Mouse (Mus musculus) hindbrain, embryonic 14.5 days (tissue): ENCODE measurements at regions not wholly inside any gene's neighbourhood (a gene's known extent, or its start where the extent isn't known, plus 50 kb on each side); places are given as distances from the start of the nearest gene placed in this dataset.

Experiments used
- ATAC-seq: fragments of 200-750 bp; cut with Nextera tagmentation; 2 replicates; pipeline ENCODE4 v1.8.0; 2017; ENCODE audit warnings: moderate number of reproducible peaks, mild to moderate bottlenecking, moderate TSS enrichment, moderate library complexity; ENCODE audit not compliant: low FRiP score
- DNase-seq: peaks from one replicate; pipeline ENCODE4 v3.0.0-alpha.2; 2015; ENCODE audit warnings: low spot score
- H3K27ac ChIP-seq: fragments of 300-500 bp; sonication (generic); 2 replicates; pipeline ENCODE4 v1.5.1; 2014; ENCODE audit warnings: mild to moderate bottlenecking, moderate library complexity
- H3K27me3 ChIP-seq: fragments of 300-500 bp; sonication (generic); 2 replicates; pipeline ENCODE4 v1.6.1; 2014; ENCODE audit warnings: mild to moderate bottlenecking, low read length, mixed read lengths; ENCODE audit not compliant: control insufficient read depth, insufficient read depth
- H3K36me3 ChIP-seq: fragments of 300-500 bp; sonication (generic); replicated peaks from 2 replicates; pipeline ENCODE4 v1.6.1; 2014; ENCODE audit not compliant: control insufficient read depth, insufficient read depth
- H3K4me1 ChIP-seq: fragments of 300-500 bp; sonication (generic); replicated peaks from 2 replicates; pipeline ENCODE4 v1.6.1; 2014; ENCODE audit warnings: antibody characterized with exemption, low read length, mixed read lengths; ENCODE audit not compliant: control insufficient read depth, insufficient read depth
- H3K4me2 ChIP-seq: fragments of 300-500 bp; sonication (generic); replicated peaks from 2 replicates; pipeline ENCODE4 v1.6.1; 2014; ENCODE audit warnings: mild to moderate bottlenecking, moderate library complexity
- H3K4me3 ChIP-seq: fragments of 300-500 bp; sonication (generic); replicated peaks from 2 replicates; pipeline ENCODE4 v1.5.1; 2014; ENCODE audit warnings: mild to moderate bottlenecking, low read length
- H3K9ac ChIP-seq: fragments of 300-500 bp; sonication (generic); 2 replicates; pipeline ENCODE4 v1.6.1; 2014
- H3K9me3 ChIP-seq: fragments of 300-500 bp; sonication (generic); 2 replicates; pipeline ENCODE4 v1.6.1; 2016; ENCODE audit warnings: low read length; ENCODE audit not compliant: control insufficient read depth
- WGBS: fragments of 180-500 bp; shearing (Covaris S2); extraction: QIAGEN DNeasy Blood & Tissue Kit; methylation state at CpG from one replicate; pipeline ENCODE4 v1.1.7; 2014; 5-methylcytosine and 5-hydroxymethylcytosine counted together

DNA sequence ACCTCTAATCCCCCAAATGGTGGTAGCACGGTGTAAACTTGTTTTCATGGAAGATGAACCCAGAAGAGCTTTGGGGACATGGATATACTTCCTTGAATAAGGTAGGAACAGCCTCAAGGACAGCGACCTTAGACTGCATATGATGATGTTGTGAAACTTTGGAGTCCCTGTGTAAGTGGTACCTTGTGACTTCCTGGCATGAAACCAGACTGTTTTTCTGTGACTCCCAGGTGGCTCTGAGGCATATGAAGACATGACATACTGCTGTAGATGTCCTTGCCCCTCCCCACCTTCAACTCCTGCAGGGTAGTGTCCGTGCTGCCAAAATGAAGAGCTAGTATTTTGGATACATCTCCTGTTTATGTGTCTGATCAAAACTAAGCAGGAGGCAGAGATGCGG, 138.1 kb downstream of the Sox9 start:
- no peak overlapping the region for H3K9ac ChIP-seq
- WGBS, result 92% methylated on average over 4 of the region's 4 CpGs
- no peak overlapping the region for H3K27ac ChIP-seq
- DNase-seq (no peak), ATAC-seq (no peak)
- H3K4me2 ChIP-seq, result no peak overlapping the region
- H3K36me3 ChIP-seq, result no peaks in the 10 kb centered on the region
- H3K9me3 ChIP-seq, result no peaks in the 10 kb centered on the region
- no peaks in the 10 kb centered on the region for H3K27me3 ChIP-seq
- no peak overlapping the region for H3K4me3 ChIP-seq
- H3K4me1 ChIP-seq, result no peaks in the 10 kb centered on the region

DNA sequence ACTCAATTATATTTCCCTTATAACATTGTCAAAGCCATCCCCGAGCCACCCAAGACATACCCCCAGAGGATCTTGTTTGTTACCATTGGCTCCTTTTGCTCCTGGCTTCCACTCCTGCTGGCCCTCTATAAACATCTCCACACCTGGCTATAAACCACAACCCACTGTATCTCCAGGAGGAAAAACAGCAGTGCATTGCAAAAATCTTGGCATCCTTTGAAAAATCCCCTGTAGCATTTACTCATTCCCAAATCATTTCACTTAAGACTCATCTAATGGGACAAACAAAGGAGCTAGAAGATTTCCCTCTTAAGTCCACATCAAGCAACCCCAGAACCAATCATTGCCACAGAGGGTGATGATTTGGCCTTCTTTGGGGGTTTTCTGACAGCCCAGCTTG, 142.6 kb downstream of the Sox9 start:
- no peak overlapping the region for H3K4me2 ChIP-seq
- H3K4me3 ChIP-seq, result no peak overlapping the region
- H3K27me3 ChIP-seq, result no peaks in the 10 kb centered on the region
- ATAC-seq, result no peak
- DNase-seq, result no peak
- H3K9ac ChIP-seq, result no peak overlapping the region
- H3K4me1 ChIP-seq, result 0 out of 2 replicates have a peak, but pooled peaks cover 2% of the 10 kb centered on the region
- H3K36me3 ChIP-seq, result no peaks in the 10 kb centered on the region
- H3K9me3 ChIP-seq, result no peaks in the 10 kb centered on the region
- H3K27ac ChIP-seq, result no peak overlapping the region
- 83% methylated on average over 1 of the region's 1 CpGs for WGBS

DNA sequence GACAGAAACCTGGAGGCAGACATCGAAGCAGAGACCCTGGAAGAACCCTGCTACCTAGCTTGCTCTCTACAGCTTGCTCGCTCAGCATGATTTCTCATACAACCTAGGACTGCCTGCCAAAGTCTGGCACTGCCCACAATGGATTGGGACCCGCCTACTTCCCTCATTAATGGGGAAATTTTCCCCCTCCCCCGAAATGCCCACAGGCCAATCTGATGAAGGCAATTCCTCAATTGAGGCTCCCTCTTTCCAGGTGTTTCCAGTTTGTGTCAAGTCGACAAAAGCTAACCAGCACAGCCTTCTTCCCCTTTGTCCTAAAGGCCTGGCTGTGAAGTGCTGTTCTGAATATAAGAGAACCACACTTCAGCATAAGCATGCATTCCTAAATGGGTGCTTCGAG, 143.1 kb downstream of the Sox9 start:
- WGBS, result 61% methylated on average over 6 of the region's 6 CpGs
- Histone ChIP-seq H3K27me3 (no peaks in the 10 kb centered on the region), H3K9ac (no peak overlapping the region), H3K4me3 (no peak overlapping the region), H3K4me2 (no peak overlapping the region), H3K4me1 (0 out of 2 replicates have a peak, but pooled peaks cover 2% of the 10 kb centered on the region), H3K27ac (no peak overlapping the region), H3K9me3 (no peaks in the 10 kb centered on the region), H3K36me3 (no peaks in the 10 kb centered on the region)
- no peak for DNase-seq
- no peak for ATAC-seq

DNA sequence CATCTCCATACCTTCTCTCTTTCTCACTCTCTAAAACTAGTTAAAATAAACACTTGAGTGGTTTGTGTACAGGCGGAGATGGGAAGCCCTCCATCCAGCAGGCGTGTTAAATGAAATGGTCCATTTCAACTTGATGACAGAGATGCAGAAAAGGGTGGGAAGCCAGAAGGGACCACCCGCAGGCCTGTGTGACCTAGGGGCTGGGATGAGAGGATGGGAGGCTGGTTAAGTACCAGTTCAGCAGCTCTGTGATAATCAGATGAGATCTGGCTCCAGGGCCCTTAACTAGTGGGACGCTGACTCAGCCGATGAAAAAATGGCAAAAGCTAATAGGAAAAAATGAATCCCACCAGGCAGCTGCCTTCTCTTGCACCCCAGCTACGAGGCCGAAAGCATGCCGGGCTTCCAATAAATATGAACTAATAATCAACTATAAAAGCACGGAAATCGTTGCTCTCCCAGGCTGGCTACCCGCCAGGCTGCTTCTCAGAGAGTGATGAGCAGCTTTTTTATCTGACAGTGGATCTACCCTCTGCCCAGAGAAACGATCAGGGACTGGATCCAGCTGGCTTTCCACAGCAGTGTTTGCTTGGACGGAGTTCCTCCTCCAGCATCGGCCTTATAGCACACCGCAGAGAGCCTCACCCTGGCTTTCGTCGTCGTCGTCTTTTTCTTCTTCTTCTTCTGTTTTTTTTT, 144.5 kb downstream of the Sox9 start:
- Histone ChIP-seq H3K4me2 (no peak overlapping the region), H3K4me3 (no peak overlapping the region), H3K4me1 (0 out of 2 replicates have a peak, but pooled peaks cover 2% of the 10 kb centered on the region), H3K27me3 (no peaks in the 10 kb centered on the region), H3K27ac (no peak overlapping the region), H3K9ac (no peak overlapping the region), H3K36me3 (no peaks in the 10 kb centered on the region), H3K9me3 (no peaks in the 10 kb centered on the region)
- DNase-seq (no peak), ATAC-seq (no peak)
- WGBS, result 61% methylated on average over 19 of the region's 19 CpGs

DNA sequence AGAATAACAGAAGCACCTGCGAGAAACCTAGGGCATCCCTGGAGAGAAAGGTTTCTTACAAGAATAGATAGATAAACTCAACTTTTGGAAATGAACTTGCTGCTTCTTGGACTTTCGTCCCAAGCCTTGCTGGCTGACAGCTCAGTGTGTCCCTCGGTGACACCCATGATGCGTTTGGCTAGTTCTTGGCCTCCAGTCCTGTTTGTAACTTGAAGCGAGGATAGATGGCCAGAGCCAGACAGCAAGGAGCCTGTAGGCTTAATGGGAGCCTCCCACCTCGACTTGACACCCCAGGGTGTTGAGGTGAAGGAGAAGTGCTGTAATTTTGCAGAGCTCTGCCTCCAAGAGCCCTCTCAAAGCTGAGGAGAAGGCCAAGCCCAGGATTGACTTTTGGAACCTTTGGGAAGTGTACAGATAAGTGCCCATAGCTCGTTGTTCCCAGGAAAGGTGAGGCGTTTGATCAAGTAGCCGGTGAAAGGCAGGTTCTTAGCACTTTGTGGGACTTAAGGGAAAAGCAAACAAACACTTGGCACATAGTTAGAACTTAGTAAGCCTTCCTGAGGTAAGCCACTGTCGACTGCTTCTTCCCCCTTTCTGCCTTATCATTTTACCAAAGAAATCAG, 148.3 kb downstream of the Sox9 start:
- WGBS, result 81% methylated on average over 10 of the region's 10 CpGs
- no peak for ATAC-seq
- H3K27ac ChIP-seq, result no peak overlapping the region

DNA sequence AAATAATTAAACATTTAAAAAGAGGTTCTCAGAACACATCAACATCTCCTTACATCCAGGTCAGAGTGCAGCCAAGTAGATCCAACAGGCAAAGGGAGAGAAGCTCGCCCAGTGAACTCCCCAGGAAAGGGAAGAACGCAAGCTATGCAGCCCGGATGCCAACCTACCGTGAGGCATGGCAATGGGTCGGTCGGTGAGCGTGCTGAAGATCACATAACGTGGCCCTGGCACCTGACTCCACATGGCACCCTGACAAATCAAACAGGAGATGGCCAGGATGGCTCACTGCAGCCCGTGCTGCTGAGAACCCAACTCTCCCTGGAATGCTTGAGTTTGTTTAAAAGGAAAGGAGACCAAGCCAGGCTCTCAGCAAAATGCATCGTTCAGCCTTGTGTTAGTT, 156.0 kb downstream of the Sox9 start:
- Histone ChIP-seq H3K4me1 (no peaks in the 10 kb centered on the region), H3K36me3 (no peaks in the 10 kb centered on the region), H3K4me3 (no peak overlapping the region), H3K27me3 (no peaks in the 10 kb centered on the region), H3K9ac (no peak overlapping the region), H3K27ac (no peak overlapping the region), H3K4me2 (no peak overlapping the region), H3K9me3 (no peaks in the 10 kb centered on the region)
- 92% methylated on average over 10 of the region's 10 CpGs for WGBS
- ATAC-seq, result no peak
- no peak for DNase-seq

More for the DNA sequence above, 148.3 kb downstream of the Sox9 start:
- Histone ChIP-seq H3K4me1 (0 out of 2 replicates have a peak, but pooled peaks cover 2% of the 10 kb centered on the region), H3K4me2 (no peak overlapping the region), H3K36me3 (no peaks in the 10 kb centered on the region), H3K9ac (no peak overlapping the region), H3K9me3 (no peaks in the 10 kb centered on the region), H3K4me3 (no peak overlapping the region), H3K27me3 (no peaks in the 10 kb centered on the region)
- DNase-seq, result no peak

DNA sequence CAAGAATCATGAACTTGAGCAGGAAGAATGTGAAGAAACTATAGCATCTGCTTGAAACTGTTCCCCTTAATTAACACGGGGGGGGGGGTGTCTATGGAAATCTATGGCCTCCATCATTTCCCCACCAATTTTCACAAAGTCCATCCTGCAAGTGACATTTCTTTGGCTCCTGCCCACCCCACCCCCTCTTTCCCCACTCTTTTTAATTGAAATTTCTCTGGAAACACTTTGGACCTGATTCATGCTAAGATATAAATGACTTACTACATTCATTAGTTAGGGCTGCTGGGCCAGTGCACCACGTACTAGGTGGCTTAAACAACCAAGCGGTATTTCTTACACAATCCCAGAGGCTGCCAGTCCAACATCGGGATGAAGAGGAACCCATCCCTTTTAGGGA, 169.4 kb downstream of the Sox9 start:
- Histone ChIP-seq H3K9me3 (no peaks in the 10 kb centered on the region), H3K9ac (no peak overlapping the region), H3K4me2 (no peak overlapping the region), H3K27ac (no peak overlapping the region), H3K36me3 (no peaks in the 10 kb centered on the region), H3K27me3 (no peaks in the 10 kb centered on the region), H3K4me3 (no peak overlapping the region), H3K4me1 (no peaks in the 10 kb centered on the region; the same call in 1 of the 2 replicates)
- DNase-seq, result no peak
- 62% methylated on average over 4 of the region's 4 CpGs for WGBS
- no peak for ATAC-seq

DNA sequence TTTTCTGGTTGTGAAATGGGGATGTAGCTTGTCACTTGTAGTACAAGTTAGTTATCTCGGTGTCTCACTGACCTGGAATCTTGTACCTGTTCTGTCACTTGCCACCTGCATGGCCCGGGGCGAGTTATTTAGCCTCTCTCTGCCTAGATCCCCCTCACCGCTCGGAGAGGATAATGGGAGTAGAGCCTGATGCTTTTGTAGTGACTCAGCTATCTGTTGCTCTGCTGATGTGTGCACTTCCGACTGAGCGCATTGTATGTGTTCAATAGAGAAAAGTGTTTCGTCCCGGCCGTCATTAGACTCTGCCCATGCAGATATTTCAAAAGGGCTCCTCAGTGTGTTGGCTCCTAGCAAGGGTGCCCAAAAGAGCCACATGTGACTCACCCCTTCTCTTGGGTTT, 170.3 kb downstream of the Sox9 start:
- Histone ChIP-seq H3K4me2 (no peak overlapping the region), H3K9me3 (no peaks in the 10 kb centered on the region), H3K4me1 (no peaks in the 10 kb centered on the region; the same call in 1 of the 2 replicates), H3K4me3 (no peak overlapping the region), H3K27me3 (no peaks in the 10 kb centered on the region), H3K36me3 (no peaks in the 10 kb centered on the region), H3K27ac (no peak overlapping the region), H3K9ac (no peak overlapping the region)
- no peak for DNase-seq
- 39% methylated on average over 10 of the region's 10 CpGs for WGBS
- ATAC-seq, result no peak

DNA sequence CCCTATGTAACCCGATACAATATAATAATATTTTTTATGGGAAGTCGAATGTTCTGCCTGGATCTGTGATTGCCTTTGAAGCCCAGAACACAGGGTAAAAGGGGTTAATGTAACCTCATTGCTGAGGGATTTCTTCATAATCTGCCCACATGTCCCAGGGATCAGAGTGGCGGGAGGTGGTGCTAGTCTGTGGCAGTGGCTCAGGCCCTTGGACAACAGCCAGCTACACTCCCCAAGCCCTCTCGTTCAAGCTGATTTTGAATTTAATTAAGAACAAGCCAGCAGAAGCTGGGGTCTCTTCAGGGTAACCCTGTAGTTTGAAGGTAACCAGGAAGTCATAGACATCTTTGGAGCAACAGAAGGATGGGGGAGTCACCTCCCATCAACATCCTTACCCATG, 171.5 kb downstream of the Sox9 start:
- peak; percentile 36 for DNase-seq
- 54% methylated on average over 4 of the region's 4 CpGs for WGBS

More for the DNA sequence above, 171.5 kb downstream of the Sox9 start:
- H3K4me3 ChIP-seq, result no peak overlapping the region
- H3K27me3 ChIP-seq, result no peaks in the 10 kb centered on the region
- no peak for ATAC-seq
- H3K4me2 ChIP-seq, result no peak overlapping the region
- H3K36me3 ChIP-seq, result no peaks in the 10 kb centered on the region
- H3K9me3 ChIP-seq, result no peaks in the 10 kb centered on the region
- H3K27ac ChIP-seq, result no peak overlapping the region
- no peaks in the 10 kb centered on the region; the same call in 1 of the 2 replicates for H3K4me1 ChIP-seq
- no peak overlapping the region for H3K9ac ChIP-seq
